Mouse (Mus musculus) lung, postnatal 0 days (tissue): ENCODE results near the gene Mosmo. TPM values are rescaled to one million over a fixed set of nuclear protein-coding genes. Genes with fewer than 3 reads are reported as not detected.
"Not testable (repeated sequence)": the region's sequence is repeated elsewhere in the genome, so short reads cannot be mapped to it uniquely, and the experiment has no call there.

ENCODE experiments used
- ATAC-seq: fragments of 200-750 bp; cut with Nextera tagmentation; 2 replicates; pipeline ENCODE4 v1.8.0; 2017; ENCODE audit warnings: moderate library complexity
- DNase-seq: peaks from one replicate; pipeline ENCODE4 v3.0.0-alpha.2; 2016; ENCODE audit warnings: low spot score
- H3K27ac ChIP-seq: fragments of 300-500 bp; sonication (generic); 2 replicates; pipeline ENCODE4 v1.5.1; 2014; ENCODE audit warnings: antibody characterized with exemption, mild to moderate bottlenecking, low read length, mixed read lengths
- H3K27me3 ChIP-seq: fragments of 300-500 bp; sonication (generic); replicated peaks from 2 replicates; pipeline ENCODE4 v1.6.1; 2014; ENCODE audit warnings: low read length, mixed read lengths; ENCODE audit not compliant: insufficient read depth
- H3K36me3 ChIP-seq: fragments of 300-500 bp; sonication (generic); 2 replicates; pipeline ENCODE4 v1.6.1; 2014; ENCODE audit warnings: low read length, mixed read lengths; ENCODE audit not compliant: insufficient read depth
- H3K4me1 ChIP-seq: fragments of 300-500 bp; sonication (generic); 2 replicates; pipeline ENCODE4 v1.6.1; 2014; ENCODE audit warnings: antibody characterized with exemption, low read depth, low read length, mixed read lengths; ENCODE audit not compliant: insufficient read depth
- H3K4me2 ChIP-seq: fragments of 300-500 bp; sonication (generic); replicated peaks from 2 replicates; pipeline ENCODE4 v1.6.1; 2014; ENCODE audit warnings: low read depth, mild to moderate bottlenecking, low read length, moderate library complexity, mixed read lengths
- H3K4me3 ChIP-seq: fragments of 300-500 bp; sonication (generic); 2 replicates; pipeline ENCODE4 v1.5.1; 2014; ENCODE audit warnings: low read depth, low read length
- H3K9ac ChIP-seq: fragments of 300-500 bp; sonication (generic); replicated peaks from 2 replicates; pipeline ENCODE4 v1.6.1; 2014; ENCODE audit warnings: low read depth, mild to moderate bottlenecking
- H3K9me3 ChIP-seq: fragments of 300-500 bp; sonication (generic); 2 replicates; pipeline ENCODE4 v1.6.1; 2016; ENCODE audit warnings: low read length, mixed read lengths
- CTCF ChIP-seq: IDR thresholded peaks from 2 replicates; pipeline ENCODE4 v1.5.1; 2016; ENCODE audit warnings: antibody characterized with exemption, mild to moderate bottlenecking
- EP300 ChIP-seq: IDR thresholded peaks from 2 replicates; pipeline ENCODE4 v1.6.1; 2016; ENCODE audit warnings: antibody characterized with exemption, mild to moderate bottlenecking, control low read depth
- WGBS: fragments of 180-500 bp; shearing (Covaris S2); extraction: QIAGEN DNeasy Blood & Tissue Kit; methylation state at CpG from one replicate; pipeline ENCODE4 v1.1.7; 2014; 5-methylcytosine and 5-hydroxymethylcytosine counted together
- polyA plus RNA-seq: library from polyadenylated mRNA; unstranded; fragments of >200 nt; fragmentation: Nextera tagmentation; extraction: Ambion mirVana; gene quantifications from 2 replicates; pipeline ENCODE4 v1.2.1, GENCODE M21; 2015

The Mosmo gene
- polyA plus RNA-seq, 1 experiment from 2014 or later = 13.1 TPM

GRCm38 (mm10) chr7:120695641-120696040, 18.2 kb downstream of the Mosmo start:
- no peaks in the 10 kb centered on the region for H3K4me1 ChIP-seq
- H3K27me3 ChIP-seq = no peaks in the 10 kb centered on the region
- WGBS = 81% methylated on average over 1 of the region's 1 CpGs
- DNase-seq = no peak
- H3K9me3 ChIP-seq = no peaks in the 10 kb centered on the region
- no peak overlapping the region for H3K9ac ChIP-seq
- H3K27ac ChIP-seq = no peak overlapping the region
- no peak overlapping the region for H3K4me3 ChIP-seq
- H3K36me3 ChIP-seq = no peaks in the 10 kb centered on the region
- ATAC-seq = no peak
- TF ChIP-seq EP300 = no peak
- TF ChIP-seq CTCF = no peak
- no peak overlapping the region for H3K4me2 ChIP-seq

GRCm38 (mm10) chr7:120696331-120696730, 18.9 kb downstream of the Mosmo start:
- ATAC-seq (no peak), DNase-seq (no peak)
- TF ChIP-seq EP300 = no peak
- no peak for TF ChIP-seq CTCF
- no peak overlapping the region for H3K27ac ChIP-seq
- H3K4me2 ChIP-seq = no peak overlapping the region
- no peaks in the 10 kb centered on the region for H3K27me3 ChIP-seq
- no peaks in the 10 kb centered on the region for H3K36me3 ChIP-seq
- H3K9me3 ChIP-seq = no peaks in the 10 kb centered on the region
- H3K4me1 ChIP-seq = no peaks in the 10 kb centered on the region
- H3K4me3 ChIP-seq = no peak overlapping the region
- WGBS = 90% methylated on average over 2 of the region's 2 CpGs
- no peak overlapping the region for H3K9ac ChIP-seq

- Histone ChIP-seq H3K36me3 (no peaks in the 10 kb centered on the region), H3K9me3 (no peaks in the 10 kb centered on the region), H3K27ac (no peak overlapping the region), H3K4me3 (no peak overlapping the region), H3K4me1 (no peaks in the 10 kb centered on the region), H3K4me2 (no peak overlapping the region), H3K9ac (no peak overlapping the region), H3K27me3 (no peaks in the 10 kb centered on the region)
- TF ChIP-seq EP300 = no peak
- no peak for TF ChIP-seq CTCF
- ATAC-seq = no peak
- DNase-seq = no peak
- WGBS = 91% methylated on average over 6 of the region's 6 CpGs
Measured at GRCm38 (mm10) chr7:120699586-120699985, 22.2 kb downstream of the Mosmo start.

- DNase-seq = no peak
- no peak overlapping the region for H3K4me3 ChIP-seq
- no peak overlapping the region for H3K4me2 ChIP-seq
- H3K9ac ChIP-seq = no peak overlapping the region
- H3K9me3 ChIP-seq = no peaks in the 10 kb centered on the region
- TF ChIP-seq EP300 = no peak
- no peak for TF ChIP-seq CTCF
- ATAC-seq = no peak
- no peak overlapping the region for H3K27ac ChIP-seq
- whole genome bisulfite sequencing = 43% methylated on average over 3 of the region's 3 CpGs
- no peaks in the 10 kb centered on the region for H3K4me1 ChIP-seq
- no peaks in the 10 kb centered on the region for H3K27me3 ChIP-seq
- no peaks in the 10 kb centered on the region for H3K36me3 ChIP-seq
Measured at GRCm38 (mm10) chr7:120703888-120704287, 26.5 kb downstream of the Mosmo start.

GRCm38 (mm10) chr7:120712071-120712470, 34.7 kb downstream of the Mosmo start:
- Histone ChIP-seq H3K27me3 (no peaks in the 10 kb centered on the region), H3K36me3 (no peaks in the 10 kb centered on the region), H3K27ac (no peak overlapping the region), H3K9me3 (no peaks in the 10 kb centered on the region), H3K4me3 (no peak overlapping the region), H3K4me2 (no peak overlapping the region), H3K9ac (no peak overlapping the region), H3K4me1 (no peaks in the 10 kb centered on the region)
- TF ChIP-seq CTCF = no peak
- no peak for TF ChIP-seq EP300
- WGBS = 87% methylated on average over 2 of the region's 2 CpGs
- ATAC-seq (no peak), DNase-seq (no peak)

- H3K36me3 ChIP-seq = no peaks in the 10 kb centered on the region
- H3K27me3 ChIP-seq = no peaks in the 10 kb centered on the region
- H3K4me1 ChIP-seq = no peaks in the 10 kb centered on the region
- TF ChIP-seq EP300 = no peak
- TF ChIP-seq CTCF = no peak
- H3K9me3 ChIP-seq = no peaks in the 10 kb centered on the region
- no peak overlapping the region for H3K4me3 ChIP-seq
- 87% methylated on average over 2 of the region's 2 CpGs for WGBS
- H3K9ac ChIP-seq = no peak overlapping the region
- DNase-seq (no peak), ATAC-seq (no peak)
- no peak overlapping the region for H3K27ac ChIP-seq
- H3K4me2 ChIP-seq = no peak overlapping the region
Measured at GRCm38 (mm10) chr7:120713225-120713624, 35.8 kb downstream of the Mosmo start.

GRCm38 (mm10) chr7:120713951-120714350, 36.5 kb downstream of the Mosmo start:
- H3K4me1 ChIP-seq, DNase-seq, H3K27me3 ChIP-seq, ATAC-seq, H3K4me2 ChIP-seq, H3K36me3 ChIP-seq, H3K4me3 ChIP-seq, H3K27ac ChIP-seq, H3K9me3 ChIP-seq, H3K9ac ChIP-seq: not testable (repeated sequence)
- 87% methylated on average over 11 of the region's 11 CpGs for WGBS
